Mouse (Mus musculus): ENCODE results near the gene Olfr1411. TPM values are rescaled to one million over a fixed set of nuclear protein-coding genes. Genes with fewer than 3 reads are reported as not detected.

Olfr1411 gene
- polyA plus RNA-seq, 1 experiment, result not detected

DNA sequence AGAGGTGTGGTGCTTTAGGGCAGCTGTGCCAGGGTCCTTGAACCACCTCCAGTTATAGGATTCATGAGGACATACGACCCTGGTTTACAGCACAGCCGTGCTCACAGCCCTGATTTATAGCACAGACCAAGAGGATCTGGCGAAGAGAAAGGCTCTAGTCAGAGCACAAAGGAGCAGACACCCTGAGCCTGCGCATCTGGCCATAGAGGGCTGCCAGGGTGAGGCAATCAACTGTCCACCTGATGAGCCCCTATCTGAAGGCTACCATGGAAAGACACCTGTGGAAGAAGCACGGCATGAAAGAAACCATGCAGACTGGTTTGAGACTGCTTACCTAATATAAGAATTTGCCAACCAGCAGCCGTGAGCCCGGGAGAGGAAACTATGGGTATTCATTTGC, 52.4 kb downstream of the Olfr1411 start:
- no peak overlapping the region for H3K27ac ChIP-seq (ENCODE audit: insufficient read depth, low read length)
- TF ChIP-seq CTCF (IDR thresholded peaks at IDR 0.05; ENCODE audit: extremely low read depth, insufficient read depth, low read length), result no peak
- TF ChIP-seq POLR2A (IDR thresholded peaks at IDR 0.05; ENCODE audit: extremely low read depth, insufficient read depth, low read length), result no peak
- H3K4me1 ChIP-seq (ENCODE audit: control insufficient read depth, insufficient read depth, low read length), result no peaks in the 10 kb centered on the region
- no peak overlapping the region for H3K4me3 ChIP-seq (ENCODE audit: insufficient read depth, low read length)

DNA sequence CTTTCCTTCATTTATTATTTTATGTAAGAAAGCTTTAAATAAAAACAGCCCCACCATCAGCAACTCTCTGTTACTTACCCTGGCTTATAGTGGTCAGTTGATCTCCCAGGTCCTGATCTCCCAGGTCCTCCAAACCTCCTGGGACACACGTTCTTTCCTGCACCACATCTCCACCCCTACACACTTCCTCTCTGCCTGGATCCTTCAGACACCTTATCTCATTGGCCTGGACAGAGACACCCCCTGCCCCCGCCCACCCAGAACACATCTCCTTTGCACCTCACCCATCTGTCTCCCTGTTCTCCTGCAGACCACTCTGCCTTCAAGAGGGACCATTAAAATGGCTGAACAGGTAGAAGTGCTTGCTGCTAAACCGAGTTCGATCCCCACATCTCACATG, 52.8 kb downstream of the Olfr1411 start:
- Histone ChIP-seq H3K4me3 (ENCODE audit: insufficient read depth, low read length) (no peak overlapping the region), H3K27ac (ENCODE audit: insufficient read depth, low read length) (no peak overlapping the region), H3K4me1 (ENCODE audit: control insufficient read depth, insufficient read depth, low read length) (0 out of 2 replicates have a peak, but pooled peaks cover under 1% of the 10 kb centered on the region)
- TF ChIP-seq CTCF (IDR thresholded peaks at IDR 0.05; ENCODE audit: extremely low read depth, insufficient read depth, low read length), result no peak
- TF ChIP-seq POLR2A (IDR thresholded peaks at IDR 0.05; ENCODE audit: extremely low read depth, insufficient read depth, low read length), result no peak

Other genes with a start within 250 kb of the Olfr1411 start
- 173 and 175 TPM in 2 replicates for gene Ndufa10, start 120.6 kb upstream of the Olfr1411 start, polyA plus RNA-seq (2012; rRNA removed)
- not detected in 2 replicates for gene Olfr1416, start 109.3 kb upstream of the Olfr1411 start, polyA plus RNA-seq (2012; rRNA removed)
- gene Olfr1415, start 98.3 kb upstream of the Olfr1411 start, polyA plus RNA-seq (2012; rRNA removed), result not detected in 2 replicates
- not detected in 2 replicates for gene Olfr1414, start 75.8 kb upstream of the Olfr1411 start, polyA plus RNA-seq (2012; rRNA removed)
- not detected in 2 replicates for gene Olfr1413, start 23.1 kb upstream of the Olfr1411 start, polyA plus RNA-seq (2012; rRNA removed)
- gene Olfr1412, start 8.6 kb upstream of the Olfr1411 start, polyA plus RNA-seq (2012; rRNA removed), result not detected in 2 replicates
- not detected in 2 replicates for gene Olfr1410, start 11.4 kb downstream of the Olfr1411 start, polyA plus RNA-seq (2012; rRNA removed)
- not detected in 2 replicates for gene Olfr12, start 23.4 kb downstream of the Olfr1411 start, polyA plus RNA-seq (2012; rRNA removed)
- gene Cops9, start 47.6 kb downstream of the Olfr1411 start, polyA plus RNA-seq (2012; rRNA removed), result 363 and 403 TPM in 2 replicates
- gene Otos, start 54.4 kb downstream of the Olfr1411 start, polyA plus RNA-seq (2012; rRNA removed), result 0.27 and 0.49 TPM in 2 replicates
- gene Gpc1, start 237.2 kb downstream of the Olfr1411 start, polyA plus RNA-seq (2012; rRNA removed), result 49.5 and 58.9 TPM in 2 replicates

Measured in cortical plate, adult 2 months (tissue).